Mouse (Mus musculus) adrenal gland (tissue): ENCODE data around the gene Cadm1.

Experiments used
- intact Hi-C: fragments of 180-260 bp; cut with DNase I; formaldehyde crosslinking; loops from one replicate; pipeline ENCODE4 v1.15.1; 2025

Cadm1 gene

GRCm38 (mm10) chr9:47733780-47734451 is 203.9 kb downstream of the Cadm1 start:
- intact Hi-C loops, result no loop called here

- intact Hi-C loops, result no loop called here
Observed at GRCm38 (mm10) chr9:47734905-47735304, 204.9 kb downstream of the Cadm1 start.

GRCm38 (mm10) chr9:47738799-47739198 is 208.8 kb downstream of the Cadm1 start:
- intact Hi-C loops, result no loop called here

DNA sequence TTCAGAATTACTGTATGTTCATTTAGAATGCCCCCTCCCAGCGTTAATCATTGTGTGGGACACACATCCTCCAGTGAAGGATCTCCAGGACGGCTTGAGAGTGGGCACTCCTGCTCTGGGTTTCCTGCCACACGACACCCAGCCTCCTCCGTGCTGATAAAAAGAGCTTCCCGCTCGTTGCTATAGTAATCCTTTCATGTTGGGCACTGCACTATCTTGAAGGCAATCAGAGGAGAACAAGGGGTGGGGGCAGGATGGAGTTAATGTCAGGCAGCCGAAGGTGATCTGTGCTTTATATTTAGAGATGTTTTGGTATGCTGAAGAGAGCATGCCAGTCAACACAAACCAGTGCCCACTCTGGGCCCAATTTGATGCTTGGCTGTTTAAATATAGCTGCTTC is 209.3 kb downstream of the Cadm1 start:
- intact Hi-C loops, result no loop called here

DNA sequence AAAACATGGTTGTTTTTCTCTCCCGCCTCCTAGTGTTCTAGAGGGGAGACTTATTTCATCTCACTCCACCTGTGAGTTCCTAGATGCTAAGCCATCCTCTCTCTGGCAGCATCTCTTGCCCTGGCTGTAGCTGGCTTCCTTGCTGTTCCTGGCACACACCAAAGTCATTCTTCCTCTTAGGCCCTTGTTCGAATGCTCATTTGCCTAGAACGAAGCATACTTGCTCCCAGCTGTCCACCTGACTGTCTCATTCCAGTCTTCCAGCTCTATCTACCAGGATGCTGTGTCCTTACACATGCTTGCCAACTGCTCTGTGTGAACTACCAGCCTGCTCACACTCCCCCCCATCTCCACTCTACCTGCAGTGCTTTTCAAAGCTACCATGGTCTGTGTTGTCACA is 211.8 kb downstream of the Cadm1 start:
- intact Hi-C loops, result no loop called here

- intact Hi-C loops, result no loop called here
Observed at GRCm38 (mm10) chr9:47744916-47745315, 214.9 kb downstream of the Cadm1 start.

DNA sequence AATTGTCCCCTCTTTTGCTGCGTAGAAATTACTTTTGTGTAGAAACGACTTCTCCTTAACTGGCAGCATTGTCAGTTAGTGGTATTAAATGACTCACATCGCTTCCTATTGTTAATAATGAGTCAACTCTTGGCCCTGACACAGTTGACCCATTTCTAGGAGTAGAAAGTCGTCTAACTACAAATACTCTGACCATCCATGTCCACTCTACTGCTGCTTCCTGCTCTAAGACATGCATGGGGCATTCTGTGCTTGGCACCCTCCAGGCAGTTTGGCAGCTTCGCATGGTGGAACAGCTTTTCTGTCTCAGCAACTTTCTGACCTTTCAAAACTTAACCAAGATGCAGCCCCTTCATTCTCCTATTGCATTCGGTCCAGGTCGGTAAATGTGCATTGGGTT is 215.7 kb downstream of the Cadm1 start:
- intact Hi-C loops, result no loop called here

DNA sequence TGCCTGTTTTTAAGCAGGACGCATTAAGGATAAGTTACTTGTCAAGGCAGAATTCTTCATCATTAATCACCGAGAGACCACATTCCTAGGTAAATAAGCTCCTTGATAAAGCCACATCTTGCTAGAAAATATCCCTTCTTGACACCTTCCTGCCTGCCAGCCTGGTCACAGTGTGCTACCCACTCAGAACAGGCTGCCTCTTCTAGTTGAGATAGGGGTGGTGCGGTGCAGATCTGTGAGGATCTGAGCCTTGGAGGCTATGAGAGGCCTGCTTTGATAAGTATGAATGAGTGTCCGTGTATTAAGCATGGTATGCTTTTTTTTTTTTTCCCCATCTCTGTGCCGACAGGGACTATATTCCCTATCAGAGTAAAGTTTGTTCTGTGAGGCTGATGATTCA is 219.2 kb downstream of the Cadm1 start:
- intact Hi-C loops, result no loop called here

- intact Hi-C loops, result no loop called here
Observed at GRCm38 (mm10) chr9:47752516-47752915, 222.5 kb downstream of the Cadm1 start.

DNA sequence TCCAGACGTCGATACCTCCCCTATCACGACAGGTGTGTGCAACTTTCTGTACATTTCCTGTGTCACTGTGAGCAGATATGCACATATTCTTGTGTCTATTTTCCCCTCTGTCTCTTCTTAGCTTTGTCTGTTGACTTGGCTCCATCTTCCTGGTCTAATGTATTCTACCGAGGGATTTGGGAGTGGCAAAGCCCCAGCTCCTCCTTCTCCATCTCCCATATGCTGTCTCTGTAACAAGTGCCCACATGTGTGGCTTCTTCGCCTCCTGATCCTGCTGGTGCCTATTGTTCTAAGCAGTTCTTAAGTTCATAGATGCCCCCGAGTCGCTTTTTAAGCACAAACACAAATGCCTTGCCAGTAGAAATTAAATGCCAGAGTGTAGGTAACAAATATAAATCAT is 223.2 kb downstream of the Cadm1 start:
- intact Hi-C loops, result no loop called here

GRCm38 (mm10) chr9:47755119-47755518 is 225.1 kb downstream of the Cadm1 start:
- intact Hi-C loops, result no loop called here

DNA sequence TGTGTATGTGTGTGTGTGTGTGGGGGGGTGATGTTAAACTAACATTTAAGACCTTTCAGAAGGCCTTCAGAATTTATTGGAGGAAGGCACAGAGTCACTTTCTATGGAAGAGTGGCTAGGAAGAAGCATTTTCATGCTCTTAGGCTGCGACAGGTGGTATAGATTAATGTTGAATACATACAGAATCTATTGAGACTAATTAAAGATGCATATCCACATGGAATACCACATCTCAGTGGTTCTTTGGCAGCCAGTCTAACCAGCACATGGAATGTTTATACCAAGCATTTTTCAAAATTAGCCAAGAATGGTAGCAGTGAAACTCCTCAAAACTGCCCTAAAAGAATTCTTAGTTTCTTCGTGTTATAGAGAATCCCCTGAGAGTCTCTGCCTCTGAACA is 227.8 kb downstream of the Cadm1 start:
- intact Hi-C loops, result no loop called here

- intact Hi-C loops, result no loop called here
Observed at GRCm38 (mm10) chr9:47758320-47758719, 228.3 kb downstream of the Cadm1 start.

DNA sequence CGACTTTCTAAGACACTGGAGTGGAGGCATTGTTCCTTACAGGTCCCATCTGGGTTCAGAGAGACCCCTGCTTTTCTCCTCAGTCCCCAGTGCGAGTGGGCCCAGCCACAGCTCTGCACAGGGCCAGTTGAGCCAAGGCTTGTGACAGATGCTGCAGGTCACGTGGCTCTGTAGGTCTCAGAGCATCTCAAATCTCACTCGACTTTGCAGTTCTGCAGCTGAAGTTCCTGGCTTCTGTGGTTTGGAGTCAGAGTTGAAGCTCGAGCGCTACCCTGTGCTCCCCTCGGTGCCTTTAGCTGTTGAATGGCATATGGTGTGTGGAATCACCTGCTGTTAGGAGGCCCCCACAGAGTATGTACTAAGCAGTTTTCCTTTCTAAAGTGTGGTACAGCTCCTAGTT is 229.8 kb downstream of the Cadm1 start:
- intact Hi-C loops, result no loop called here

GRCm38 (mm10) chr9:47761601-47762000 is 231.6 kb downstream of the Cadm1 start:
- intact Hi-C loops, result no loop called here

DNA sequence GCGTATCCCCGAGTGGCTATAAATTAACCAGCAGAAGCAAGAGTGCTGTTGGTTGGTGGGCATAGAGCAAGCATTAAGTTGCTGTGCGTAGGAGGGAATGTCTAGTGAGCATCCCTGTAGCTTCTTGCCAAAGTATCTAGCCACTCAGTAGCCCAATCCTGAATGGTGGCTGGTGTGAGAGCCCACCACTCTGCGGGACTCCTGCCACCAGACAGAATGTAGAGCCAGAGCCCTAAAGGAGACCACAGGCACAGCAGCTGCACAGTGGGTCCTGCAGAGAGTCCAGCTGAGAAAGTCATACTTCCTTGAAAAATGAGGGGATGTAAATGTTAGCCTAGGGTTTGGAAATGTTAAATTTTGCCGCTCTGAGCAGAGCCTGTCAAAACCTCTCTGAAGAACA is 232.9 kb downstream of the Cadm1 start:
- intact Hi-C loops, result no loop called here

GRCm38 (mm10) chr9:47764920-47765319 is 234.9 kb downstream of the Cadm1 start:
- intact Hi-C loops, result no loop called here

- intact Hi-C loops, result no loop called here
Observed at GRCm38 (mm10) chr9:47765323-47765722, 235.3 kb downstream of the Cadm1 start.

- intact Hi-C loops, result no loop called here
Observed at GRCm38 (mm10) chr9:47766342-47766741, 236.4 kb downstream of the Cadm1 start.

GRCm38 (mm10) chr9:47770836-47771235 is 240.9 kb downstream of the Cadm1 start:
- intact Hi-C loops, result no loop called here

DNA sequence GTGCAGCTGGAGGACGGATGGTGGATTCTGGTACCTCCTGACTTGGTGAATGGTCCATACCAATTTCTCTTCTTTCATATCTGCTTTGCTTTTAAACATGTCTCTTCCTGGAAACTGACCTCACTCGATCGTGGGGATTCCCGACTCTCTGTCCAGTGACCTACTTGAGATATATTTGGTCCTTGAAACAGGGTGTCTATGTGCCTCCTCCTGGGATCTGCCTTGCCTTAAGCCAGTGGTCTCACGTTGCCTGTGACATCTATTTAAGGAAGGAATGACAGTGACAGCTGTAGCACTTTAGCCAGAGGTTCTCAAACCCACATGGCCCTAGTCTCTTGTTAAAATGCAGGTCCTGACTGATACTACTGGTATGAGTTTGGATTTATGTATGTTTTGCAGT is 242.0 kb downstream of the Cadm1 start:
- intact Hi-C loops, result no loop called here

- intact Hi-C loops, result no loop called here
Observed at GRCm38 (mm10) chr9:47772750-47773149, 242.8 kb downstream of the Cadm1 start.

- intact Hi-C loops, result no loop called here
Observed at GRCm38 (mm10) chr9:47776941-47777919, 247.3 kb downstream of the Cadm1 start.
